Mouse (Mus musculus) c-Kit-positive CD71-positive TER-119-negative erythroid progenitor cells, embryonic 14.5 days (primary cell): ENCODE data around the gene Msx1.
"Not testable (repeated sequence)": the region's sequence is repeated elsewhere in the genome, so short reads cannot be mapped to it uniquely, and the experiment has no call there.

ENCODE experiments used
- DNase-seq: peaks from one replicate; pipeline ENCODE4 v3.0.0-alpha.2; 2013; ENCODE audit warnings: low read depth

Gene Msx1

DNA sequence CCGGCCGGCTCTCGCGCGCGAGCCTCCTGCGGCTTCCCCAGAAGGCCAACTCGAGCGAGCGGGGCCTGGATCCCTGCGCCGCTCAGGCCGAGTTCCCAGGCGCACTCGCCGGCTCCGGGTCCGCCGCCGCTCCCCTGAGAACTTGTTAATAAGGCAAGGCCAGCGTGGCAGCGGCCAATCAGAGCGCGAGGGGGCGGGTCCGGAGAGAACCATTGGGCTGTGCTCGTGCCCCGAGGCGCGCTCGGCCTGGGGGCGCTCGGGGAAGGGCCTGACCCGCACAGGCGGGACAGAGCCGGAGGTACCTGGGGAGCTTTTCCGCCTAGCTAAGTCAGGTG lies at the start of gene Msx1:
Gene Msx1 (minus strand): TSS at position 123 of the 335 bp plus-strand sequence.
- peak; percentile 15 for DNase-seq

DNA sequence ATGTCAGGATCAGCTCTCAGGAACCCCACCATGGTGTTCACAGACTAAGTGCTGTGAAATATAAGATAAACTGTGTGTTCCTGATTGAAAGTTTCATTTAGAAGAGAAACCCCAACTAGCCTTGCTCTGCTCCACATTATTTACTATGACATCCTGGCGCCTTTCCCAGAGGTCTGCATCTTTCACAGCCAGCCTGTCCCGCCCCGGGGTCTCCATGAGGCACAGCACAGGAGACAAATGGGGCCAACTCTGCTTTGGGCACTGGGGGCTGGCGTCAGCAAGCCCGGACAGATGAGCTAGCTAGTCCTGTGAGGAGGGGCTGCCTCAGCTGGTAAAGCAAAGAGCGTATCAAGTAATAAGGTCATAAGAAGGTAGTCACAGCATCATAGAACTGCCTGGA lies 41.1 kb upstream of the Msx1 start:
- no peak for DNase-seq

DNA sequence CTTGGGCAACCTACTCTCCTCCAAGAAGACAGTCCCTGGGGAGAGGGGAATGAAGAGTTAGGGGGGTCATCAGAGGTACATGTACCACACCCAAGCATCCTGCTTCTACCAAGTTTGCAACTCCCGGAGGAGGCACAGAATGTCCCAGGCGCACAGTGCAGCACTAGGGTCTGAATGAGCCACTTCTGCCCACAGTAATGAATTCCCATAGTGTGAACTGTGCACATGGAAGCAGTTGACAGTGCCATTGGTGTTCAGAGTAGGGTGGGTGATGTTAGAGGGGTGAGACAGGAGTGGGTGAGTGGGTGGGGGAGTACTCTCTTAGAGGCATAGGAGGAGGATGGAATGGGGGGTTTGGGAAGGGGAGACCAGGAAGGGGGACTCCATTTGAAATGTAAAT lies 39.9 kb upstream of the Msx1 start:
- DNase-seq = no peak

DNA sequence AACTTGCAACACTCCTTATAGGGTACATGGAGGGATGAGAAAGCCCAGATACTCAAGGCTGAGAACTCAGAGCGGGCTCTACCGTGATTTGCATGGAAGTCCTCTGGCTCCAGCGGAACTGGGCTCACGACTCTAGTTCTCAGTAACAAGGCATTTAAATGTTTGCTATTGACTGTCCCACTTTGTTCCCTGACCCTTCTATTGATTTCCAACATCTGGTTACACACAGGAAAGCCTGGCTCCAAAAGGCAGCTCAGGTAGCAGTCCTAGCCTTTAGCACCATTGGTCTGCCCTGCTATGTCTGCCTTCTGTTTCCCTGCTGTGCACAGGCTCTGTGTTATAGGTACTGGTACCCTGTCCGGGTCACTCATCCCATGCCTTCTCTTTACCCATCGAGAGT lies 36.5 kb upstream of the Msx1 start:
- DNase-seq = no peak

DNA sequence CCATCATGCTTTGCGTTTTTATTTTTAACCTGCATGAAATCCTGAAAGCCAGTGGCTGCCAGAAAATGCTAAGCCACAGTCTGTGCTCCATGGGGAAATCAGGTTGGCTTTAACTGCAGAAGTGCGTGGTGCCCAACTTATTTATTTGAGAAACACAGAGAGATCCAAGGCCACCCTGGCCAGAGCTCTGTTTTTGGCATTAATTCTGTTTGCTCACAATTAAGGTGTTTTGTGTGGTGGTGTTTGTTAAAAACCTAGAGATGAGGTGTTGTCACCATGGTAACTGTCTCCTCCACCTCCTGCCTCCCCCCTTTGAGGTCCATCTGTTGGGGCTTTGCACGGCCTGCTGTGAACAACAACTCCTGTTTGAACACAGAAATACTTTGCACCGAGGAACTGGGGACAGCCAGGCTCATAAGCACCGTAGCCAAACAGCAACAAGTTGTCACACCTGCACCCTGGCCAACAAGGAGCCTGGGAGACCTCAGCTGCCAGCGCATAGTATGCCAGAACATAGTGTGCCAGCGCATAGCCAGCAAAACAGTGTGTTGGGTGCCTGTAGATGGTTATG lies 35.9 kb upstream of the Msx1 start:
- DNase-seq = no peak

DNA sequence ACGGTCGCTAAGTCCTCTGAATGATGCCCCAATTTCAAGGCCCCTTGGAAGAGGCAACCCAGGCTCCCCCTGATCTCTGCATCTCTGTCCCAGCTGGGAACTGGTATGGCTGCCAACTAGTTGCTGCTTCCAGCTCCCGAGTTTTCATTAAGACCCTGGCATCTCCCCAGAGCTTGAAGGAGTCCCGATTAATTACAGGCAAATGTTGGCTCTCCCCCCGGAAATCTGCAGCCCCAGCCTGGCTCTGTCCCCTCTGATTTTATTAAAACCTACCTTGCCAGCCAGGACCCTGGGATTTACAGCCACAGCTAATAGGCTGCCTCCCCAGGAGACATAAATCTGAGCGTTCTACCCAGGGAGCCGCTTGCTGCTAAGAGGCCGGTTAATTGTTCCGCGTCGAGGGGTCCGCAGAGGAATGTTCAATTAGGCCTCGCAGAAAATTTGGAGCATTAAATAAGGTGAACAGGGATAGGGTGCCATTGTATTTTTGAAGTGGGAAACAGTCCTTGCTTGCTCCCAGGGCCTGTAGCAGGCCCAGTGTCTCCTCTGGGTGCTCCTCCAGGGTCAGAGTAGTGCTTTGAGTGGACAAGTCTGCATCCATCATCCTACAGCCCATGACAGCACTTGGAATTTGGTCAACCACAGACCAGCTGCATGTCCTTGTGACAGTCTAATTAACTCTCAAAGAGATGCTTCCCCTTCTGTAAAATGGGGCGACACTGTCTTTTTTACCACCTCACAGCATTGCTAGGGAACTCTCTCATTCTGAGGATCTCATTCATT lies 33.6 kb upstream of the Msx1 start:
- DNase-seq = no peak

DNA sequence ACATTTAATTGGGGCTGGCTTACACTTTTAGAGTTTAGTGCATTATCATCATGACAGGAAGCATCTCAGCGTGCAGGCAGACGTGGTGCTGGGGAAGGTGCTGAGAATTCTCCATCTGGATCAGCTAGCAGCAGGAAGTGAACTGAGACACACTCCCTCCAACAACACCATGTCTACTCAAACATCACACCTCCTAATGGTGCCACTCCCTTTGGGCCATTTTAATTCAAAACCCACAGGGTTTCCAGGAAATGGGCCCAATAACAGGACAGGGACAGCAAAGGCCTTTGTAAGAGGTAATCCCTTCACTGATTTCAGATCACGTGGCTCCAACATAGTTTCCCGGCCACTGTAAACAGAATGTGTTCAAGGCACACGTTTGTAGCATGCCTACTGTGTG lies 31.7 kb upstream of the Msx1 start:
- no peak for DNase-seq

DNA sequence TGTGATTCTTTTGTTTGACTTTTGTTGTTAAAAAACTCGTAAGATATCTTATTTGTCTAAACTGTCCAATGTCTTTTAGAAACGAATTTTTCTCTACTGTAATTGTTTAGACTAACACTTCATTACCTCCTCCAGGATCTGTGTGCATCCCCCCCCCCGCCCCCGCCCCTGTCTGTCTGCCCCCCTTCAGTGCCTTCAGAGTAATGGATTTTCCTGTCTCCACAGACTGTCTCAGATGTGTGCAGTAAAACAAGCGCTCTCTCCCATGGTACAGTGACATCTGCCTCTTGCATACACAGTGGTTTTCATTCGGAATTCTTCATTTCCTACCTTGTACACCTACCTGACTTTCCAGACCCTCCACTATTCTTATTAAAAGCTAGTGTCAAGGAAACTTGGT lies 29.9 kb upstream of the Msx1 start:
- DNase-seq = no peak

DNA sequence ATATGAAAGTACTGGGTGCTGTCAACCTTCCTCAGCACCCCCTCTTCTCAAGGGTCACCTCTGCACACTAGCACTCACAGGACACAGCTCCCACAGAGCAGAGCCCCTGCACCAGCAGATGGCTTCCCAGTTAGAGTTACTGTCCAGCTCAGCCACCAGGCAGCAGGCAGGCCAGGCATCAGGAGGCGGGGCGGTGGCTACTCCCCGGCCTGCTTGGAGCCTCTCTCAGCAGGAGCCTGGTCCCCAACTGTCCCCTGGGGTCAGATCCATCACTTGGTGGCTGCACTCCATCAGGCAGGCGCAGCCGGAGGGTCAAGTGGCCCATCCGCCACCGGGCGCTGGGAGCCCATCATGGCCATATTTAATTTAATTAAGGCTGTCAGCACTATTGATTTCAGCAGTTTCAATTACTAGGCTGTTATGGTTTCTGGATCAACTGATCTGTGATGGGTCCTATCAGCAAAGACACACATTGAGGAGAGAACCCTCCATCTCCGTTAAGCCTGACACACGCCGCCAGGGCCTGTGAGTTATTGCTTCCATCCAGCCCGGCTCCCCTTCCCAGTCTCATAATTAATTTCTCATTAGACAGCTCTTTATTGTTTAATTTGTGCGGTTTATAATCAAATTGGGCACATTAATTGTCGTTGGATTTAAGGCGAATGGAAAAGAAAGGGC lies 27.1 kb upstream of the Msx1 start:
- DNase-seq = no peak

DNA sequence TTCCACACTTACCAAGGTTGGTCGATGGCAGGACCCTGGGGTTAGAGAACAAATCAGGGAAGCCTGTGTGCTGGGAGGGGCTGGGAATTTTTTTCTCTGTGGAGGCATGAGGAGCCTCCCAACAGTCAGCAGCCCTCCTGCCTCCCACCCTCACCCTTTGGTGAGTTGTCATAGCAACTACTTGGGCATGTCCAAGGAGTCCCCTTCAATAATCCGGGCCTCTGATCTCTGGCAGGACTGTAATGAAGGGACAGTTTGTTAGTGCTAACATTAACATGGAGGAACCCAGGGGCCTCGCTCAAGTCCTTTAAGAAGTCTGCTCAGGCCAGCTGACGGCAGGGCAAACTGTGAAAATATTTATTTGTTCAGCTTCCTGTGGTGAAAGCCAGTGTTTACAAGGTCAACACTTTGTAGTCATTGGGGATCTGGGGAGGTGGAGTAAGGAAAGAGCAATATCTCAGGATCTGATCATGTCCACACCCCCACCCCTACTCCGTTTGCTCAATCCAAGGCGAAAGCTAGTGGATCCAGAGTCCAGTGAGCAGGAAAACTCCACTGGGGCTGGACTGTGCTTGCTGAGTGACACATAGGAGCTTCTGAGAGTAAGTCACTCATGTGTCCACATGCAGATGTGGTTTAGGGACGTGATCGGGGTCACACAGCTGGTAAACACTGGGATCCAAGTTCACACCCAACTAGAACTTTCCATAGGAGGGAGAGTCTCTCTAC lies 24.8 kb upstream of the Msx1 start:
- no peak for DNase-seq

DNA sequence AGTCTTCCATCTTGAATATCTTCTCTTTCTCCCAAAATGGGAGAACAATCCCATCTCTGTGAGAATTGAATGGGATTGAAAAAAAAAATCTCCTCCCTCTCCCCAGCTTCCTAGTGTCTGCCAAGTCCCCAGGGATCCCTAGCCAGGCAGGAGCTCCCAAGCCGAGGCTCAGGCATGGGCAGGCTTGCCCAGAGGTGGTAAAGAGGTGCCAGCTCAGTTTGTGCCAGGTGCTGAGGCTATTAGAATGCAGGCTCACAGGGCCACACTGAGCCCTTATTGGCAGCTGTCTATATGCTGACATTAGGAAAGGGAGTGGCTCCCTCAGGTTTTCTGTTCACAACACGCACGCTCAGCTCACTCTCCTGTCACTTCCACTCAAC lies 11.9 kb upstream of the Msx1 start:
- no peak for DNase-seq

DNA sequence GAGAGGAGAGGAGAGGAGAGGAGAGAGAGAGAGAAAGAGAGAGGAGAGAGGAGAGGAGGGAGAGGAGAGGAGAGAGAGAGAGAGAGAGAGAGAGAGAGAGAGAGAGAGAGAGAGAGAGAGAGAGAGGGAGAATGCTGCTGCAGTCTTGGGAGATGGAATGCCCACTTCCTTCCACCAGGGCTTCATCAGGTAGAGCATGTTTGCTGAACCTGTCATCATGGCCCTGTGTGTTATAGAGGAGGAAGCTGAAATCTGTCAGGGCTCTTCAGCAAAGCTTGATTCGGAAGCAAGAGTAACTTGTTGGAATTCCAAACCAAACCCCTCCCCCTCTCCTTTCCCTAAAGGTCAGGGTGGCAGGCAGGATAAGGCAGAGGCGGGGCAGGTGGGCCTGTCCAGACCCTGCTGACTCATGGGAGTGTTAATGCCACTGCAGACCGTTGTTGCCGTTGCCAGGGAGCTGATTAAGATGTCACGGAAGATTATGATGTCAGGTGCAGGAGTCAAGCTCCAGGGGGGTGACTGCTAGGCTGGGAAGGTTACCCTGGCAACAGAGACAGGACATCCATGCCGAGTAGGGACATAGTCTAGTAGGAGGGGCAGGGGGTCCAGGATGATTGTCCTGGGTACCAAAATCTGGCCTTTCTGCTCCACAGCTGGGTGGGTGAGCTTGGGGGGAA lies 11.3 kb upstream of the Msx1 start:
- DNase-seq = no peak

DNA sequence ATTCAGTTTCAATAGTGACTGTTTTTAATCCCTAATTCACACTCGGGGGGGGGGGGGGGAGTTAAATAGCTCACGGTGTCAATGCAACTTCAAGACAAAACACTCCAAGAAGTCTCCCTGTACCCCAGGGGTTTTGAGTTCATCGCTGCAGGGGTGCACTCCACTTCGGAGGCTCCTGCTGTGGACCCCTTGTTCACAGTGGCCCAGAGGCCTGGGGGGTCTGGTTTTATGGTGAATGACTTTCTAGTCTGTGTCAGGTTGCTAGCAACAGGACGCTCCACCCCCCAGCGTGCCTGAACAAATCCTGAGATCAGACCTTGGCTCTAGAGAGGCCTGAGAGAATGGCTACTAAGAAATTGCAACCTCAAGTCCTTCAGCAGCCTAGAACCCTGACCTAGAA lies 8.4 kb upstream of the Msx1 start:
- no peak for DNase-seq

DNA sequence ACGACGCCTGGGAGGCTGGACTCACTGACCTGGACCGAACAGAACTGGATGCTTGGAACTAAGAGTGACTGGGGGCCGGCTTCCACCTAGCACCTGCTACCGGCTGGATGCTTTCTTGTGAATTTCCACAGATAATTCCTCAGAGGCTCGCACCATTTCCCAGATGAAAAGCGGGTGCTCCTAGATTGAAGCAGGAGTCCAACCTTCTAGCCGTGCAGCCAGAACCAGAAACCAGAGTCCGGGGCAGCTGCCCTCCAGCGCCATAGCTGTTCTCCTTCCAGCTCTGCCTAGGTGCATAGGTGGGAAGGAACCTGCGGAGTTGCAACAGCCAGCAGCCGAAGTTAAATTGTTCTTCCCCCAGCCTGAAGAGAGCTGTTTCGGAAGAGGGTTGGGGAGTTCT lies 7.6 kb upstream of the Msx1 start:
- no peak for DNase-seq

DNA sequence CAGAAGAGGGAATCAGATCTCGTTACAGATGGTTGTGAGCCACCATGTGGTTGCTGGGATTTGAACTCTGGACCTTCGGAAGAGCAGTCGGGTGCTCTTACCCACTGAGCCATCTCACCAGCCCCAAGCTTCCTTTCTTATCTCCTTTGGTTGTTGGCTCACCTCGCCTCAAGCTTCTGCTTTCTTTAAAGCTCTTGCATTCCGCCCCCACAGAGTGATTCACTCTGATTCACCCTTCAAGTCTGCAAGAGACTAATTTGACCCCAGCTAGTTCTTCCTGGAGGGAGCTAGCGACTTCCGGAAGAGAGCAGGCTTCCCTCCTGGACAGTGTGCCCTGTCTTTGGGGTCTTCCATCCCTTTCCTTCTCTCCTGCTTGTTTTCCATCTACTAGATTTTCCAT lies 6.1 kb upstream of the Msx1 start:
- DNase-seq = not testable (repeated sequence)

DNA sequence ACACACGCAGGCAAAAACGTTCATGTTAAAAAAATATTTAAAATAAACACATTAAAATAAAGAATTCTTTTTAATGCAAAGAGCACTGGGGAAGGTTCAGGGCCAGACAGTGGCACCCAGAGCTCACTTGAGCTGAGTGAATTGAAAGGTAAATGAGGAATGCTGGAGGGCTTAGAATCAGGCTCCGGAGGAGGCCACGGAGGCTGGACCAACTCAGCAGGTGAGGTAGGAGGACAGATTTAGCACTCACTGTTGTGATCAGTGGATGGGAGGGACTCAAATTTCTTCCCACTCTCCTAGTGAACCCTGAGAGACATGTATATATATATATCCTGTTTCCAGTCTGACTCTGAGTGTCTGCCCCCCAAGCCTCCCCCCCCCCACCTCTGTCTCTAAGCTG lies 5.5 kb upstream of the Msx1 start:
- no peak for DNase-seq

DNA sequence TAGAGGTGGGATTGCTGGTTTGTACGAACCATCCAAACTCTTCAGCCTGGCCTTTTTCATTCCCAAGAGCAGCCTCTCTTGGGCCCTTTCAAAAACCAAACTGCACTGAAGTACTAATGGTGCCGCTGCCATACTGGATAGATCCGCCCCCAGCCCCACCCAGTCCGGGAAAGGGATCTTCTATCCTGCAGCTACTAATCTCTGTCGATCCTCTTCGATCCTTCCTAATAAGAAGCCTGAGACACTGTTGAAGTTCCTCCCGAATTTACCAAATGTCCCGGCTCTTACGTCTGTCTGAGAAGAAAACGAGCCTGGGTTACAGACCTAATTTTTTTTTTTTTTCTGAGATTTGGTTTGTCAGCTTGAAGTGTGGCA lies 4.9 kb upstream of the Msx1 start:
- no peak for DNase-seq

DNA sequence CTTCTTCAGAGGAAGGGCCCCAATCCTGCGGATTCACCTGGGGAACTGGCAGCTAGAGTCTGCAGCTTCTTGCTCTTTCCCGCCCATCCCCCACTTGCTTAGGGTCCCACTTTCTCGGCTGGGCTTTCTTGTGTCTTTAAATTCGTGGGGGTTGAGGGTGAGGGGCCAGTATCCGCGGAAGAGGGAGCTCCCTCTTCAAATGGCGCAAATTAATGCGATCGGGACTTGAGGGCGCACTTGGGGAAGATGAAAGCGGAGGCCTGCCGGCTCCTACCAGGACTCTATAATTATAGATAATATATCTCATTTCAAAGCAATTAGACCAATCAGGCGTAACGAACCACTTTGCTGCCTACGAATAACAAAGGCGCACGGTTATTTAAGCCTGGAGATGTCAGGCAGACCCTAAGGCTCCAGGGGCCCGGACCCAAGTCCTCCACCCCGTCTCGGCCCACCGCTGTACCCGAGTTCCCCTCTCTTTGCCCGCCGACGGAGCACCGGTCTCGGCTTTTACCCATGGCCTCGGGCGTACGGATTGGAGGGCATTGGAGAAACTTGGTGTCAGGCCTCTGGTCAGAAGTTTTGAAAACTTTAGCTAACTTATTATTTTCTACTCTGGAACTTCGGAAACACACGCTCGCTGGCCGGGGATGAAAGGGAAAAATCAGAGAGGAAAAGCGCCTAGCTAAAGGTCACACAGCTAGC lies 4.4 kb upstream of the Msx1 start:
- DNase-seq = no peak

DNA sequence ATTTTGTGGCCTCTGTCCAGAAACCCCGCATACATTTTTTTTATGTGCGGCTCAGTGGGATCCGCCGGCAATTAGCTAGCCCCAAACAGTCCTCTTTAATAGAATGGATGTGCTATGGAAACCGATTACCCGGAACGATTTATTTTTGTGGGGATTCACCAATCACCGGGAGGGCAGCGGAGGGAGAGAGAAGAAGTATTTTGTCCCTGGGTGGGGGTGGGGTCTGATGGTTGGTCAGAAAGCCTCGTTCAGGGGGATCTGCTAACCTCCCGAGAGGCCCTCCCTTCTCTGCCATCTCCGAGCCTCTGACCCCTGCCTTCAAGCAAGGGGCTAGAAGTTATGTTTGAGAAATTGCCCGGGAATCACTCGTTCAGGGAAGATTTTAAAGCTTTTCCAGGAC lies 3.6 kb upstream of the Msx1 start:
- DNase-seq = no peak

DNA sequence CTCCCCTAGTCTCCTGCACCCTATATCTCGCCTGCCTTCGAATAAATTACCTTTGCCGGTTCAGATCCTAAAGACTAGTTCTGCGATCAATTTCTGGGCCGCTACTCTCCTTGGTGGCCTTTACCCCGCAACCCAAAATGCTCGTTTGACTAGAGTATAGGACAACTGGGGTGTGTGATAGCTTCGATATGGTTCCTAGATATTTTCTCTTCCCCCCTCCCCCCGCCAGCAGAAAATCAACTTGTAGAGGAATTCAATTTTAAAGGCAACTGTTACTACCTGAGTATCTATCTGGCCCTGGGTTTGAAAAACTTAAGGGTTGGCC lies 3.2 kb upstream of the Msx1 start:
- no peak for DNase-seq

DNA sequence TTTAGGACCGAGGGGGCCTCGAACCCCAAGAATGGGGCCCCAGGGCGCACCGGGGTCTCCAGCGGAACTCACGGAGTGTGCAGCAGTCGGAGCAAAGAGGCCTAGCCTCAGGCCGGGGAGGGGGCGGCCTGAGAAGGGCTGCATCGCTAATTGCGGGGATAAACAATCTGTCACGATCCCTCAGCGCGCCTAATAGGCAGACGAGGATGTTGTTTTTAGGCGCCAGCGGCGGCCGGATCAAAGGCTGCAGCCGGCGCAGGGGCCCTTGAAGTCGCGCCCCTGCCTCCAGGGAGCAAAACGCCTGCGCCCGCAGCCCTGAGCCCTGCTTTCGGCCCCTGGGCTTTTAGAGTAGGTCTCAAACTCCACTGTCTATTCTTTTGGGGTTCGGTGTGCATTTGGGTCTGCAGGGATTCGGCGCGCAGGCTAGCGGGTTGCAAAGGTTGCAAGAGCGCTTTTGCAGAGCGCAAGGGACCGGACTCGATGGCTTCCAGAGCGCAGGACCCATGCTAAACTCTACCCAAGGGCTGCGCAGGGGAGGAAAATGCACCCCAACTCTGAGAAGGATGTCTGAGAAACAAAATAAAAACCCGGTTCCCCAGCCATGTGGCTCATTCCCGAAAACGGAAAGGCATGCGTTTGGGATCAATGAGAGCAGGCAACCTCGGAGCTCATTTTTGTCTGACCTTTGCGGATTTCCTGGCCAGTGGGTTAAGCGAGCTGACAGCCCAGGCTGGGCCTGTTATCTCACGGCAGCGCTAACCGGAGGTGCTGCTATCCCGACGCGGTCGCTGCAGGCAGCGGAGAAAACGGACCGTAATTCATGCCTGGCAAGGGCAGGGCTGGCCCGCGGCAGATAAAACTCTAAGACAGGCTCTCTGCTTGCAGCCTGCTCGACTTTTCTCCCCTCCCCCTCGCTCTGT lies 2.6 kb upstream of the Msx1 start:
- no peak for DNase-seq
